Mouse (Mus musculus): ENCODE data around the gene Vmn2r99.

The Vmn2r99 gene

GRCm38 (mm10) chr17:19361649-19362048 is at the start of gene Vmn2r99:
Gene Vmn2r99 (plus strand): TSS chr17:19361949.
- no peak for DNase-seq (ENCODE audit: low spot score)

- no peak for DNase-seq (ENCODE audit: low spot score)
Measured at GRCm38 (mm10) chr17:19437623-19438022, 75.9 kb downstream of the Vmn2r99 start.

DNA sequence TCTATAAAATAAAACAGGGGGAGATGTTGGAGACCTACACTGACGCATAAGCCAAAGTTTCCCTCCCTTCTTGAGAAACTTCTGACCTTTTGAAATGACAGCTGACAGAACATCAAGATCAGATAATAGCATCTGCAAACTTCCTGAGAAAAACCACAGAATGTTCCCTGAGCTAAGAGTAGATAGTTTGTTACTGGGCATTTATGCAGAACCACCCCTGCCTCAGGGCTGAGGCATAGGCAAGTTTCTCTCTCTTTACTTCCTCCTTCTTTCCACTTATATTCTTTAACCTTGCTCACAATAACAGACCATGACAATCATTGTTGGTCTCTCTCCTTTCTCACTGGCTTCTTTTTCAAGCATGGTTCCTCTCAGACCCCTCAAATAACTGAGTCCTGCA is 83.2 kb downstream of the Vmn2r99 start:
- no peak for DNase-seq (ENCODE audit: low spot score)
